Mouse (Mus musculus) urinary bladder, postnatal 25 days (tissue): ENCODE measurements around the gene Plekhj1.
"Not testable (repeated sequence)": the region's sequence is repeated elsewhere in the genome, so short reads cannot be mapped to it uniquely, and the experiment has no call there.

ENCODE experiments used
- DNase-seq: peaks from one replicate; pipeline ENCODE4 v3.0.0; 2022; ENCODE audit warnings: low spot score

Gene Plekhj1

GRCm38 (mm10) chr10:80798150-80799006, at the start of gene Plekhj1, which contains the start of gene Sf3a2:
Gene Plekhj1 (minus strand): TSS chr10:80798626.
Gene Sf3a2 (plus strand): TSS chr10:80798198.
- DNase-seq: peak; percentile 95

GRCm38 (mm10) chr10:80845732-80846131, 47.3 kb upstream of the Plekhj1 start:
- no peak for DNase-seq

- no peak for DNase-seq
These were observed 46.7 kb upstream of the Plekhj1 start for GRCm38 (mm10) chr10:80845055-80845693.

GRCm38 (mm10) chr10:80843931-80844547, 45.6 kb upstream of the Plekhj1 start, which contains the start of gene Lingo3:
Gene Lingo3 (minus strand): TSS chr10:80844039.
- DNase-seq: no peak

- no peak for DNase-seq
These were observed 44.9 kb upstream of the Plekhj1 start for GRCm38 (mm10) chr10:80843087-80843930.

GRCm38 (mm10) chr10:80842334-80842733, 43.9 kb upstream of the Plekhj1 start:
- no peak for DNase-seq

- no peak for DNase-seq
These were observed 43.3 kb upstream of the Plekhj1 start for GRCm38 (mm10) chr10:80841685-80842084.

GRCm38 (mm10) chr10:80839848-80840247, 41.4 kb upstream of the Plekhj1 start:
- DNase-seq: no peak

- no peak for DNase-seq
These were observed 40.0 kb upstream of the Plekhj1 start for GRCm38 (mm10) chr10:80838346-80838912.

- no peak for DNase-seq
These were observed 39.4 kb upstream of the Plekhj1 start for GRCm38 (mm10) chr10:80837827-80838226.

- DNase-seq: no peak
These were observed 38.5 kb upstream of the Plekhj1 start for GRCm38 (mm10) chr10:80836949-80837379.

GRCm38 (mm10) chr10:80835617-80836016, 37.2 kb upstream of the Plekhj1 start:
- DNase-seq: no peak

GRCm38 (mm10) chr10:80832818-80833217, 34.4 kb upstream of the Plekhj1 start:
- no peak for DNase-seq

- no peak for DNase-seq
These were observed 32.7 kb upstream of the Plekhj1 start for GRCm38 (mm10) chr10:80831136-80831535.

- no peak for DNase-seq
These were observed 31.2 kb upstream of the Plekhj1 start for GRCm38 (mm10) chr10:80829359-80830278.

GRCm38 (mm10) chr10:80828587-80828986, 30.2 kb upstream of the Plekhj1 start:
- not testable (repeated sequence) for DNase-seq

GRCm38 (mm10) chr10:80827870-80828420, 29.5 kb upstream of the Plekhj1 start:
- no peak for DNase-seq

- no peak for DNase-seq
These were observed 28.8 kb upstream of the Plekhj1 start for GRCm38 (mm10) chr10:80827063-80827869.
